Mouse (Mus musculus): ENCODE measurements at regions not wholly inside any gene's neighbourhood (a gene's known extent, or its start where the extent isn't known, plus 50 kb on each side); places are given as distances from the start of the nearest gene placed in this dataset.

DNA sequence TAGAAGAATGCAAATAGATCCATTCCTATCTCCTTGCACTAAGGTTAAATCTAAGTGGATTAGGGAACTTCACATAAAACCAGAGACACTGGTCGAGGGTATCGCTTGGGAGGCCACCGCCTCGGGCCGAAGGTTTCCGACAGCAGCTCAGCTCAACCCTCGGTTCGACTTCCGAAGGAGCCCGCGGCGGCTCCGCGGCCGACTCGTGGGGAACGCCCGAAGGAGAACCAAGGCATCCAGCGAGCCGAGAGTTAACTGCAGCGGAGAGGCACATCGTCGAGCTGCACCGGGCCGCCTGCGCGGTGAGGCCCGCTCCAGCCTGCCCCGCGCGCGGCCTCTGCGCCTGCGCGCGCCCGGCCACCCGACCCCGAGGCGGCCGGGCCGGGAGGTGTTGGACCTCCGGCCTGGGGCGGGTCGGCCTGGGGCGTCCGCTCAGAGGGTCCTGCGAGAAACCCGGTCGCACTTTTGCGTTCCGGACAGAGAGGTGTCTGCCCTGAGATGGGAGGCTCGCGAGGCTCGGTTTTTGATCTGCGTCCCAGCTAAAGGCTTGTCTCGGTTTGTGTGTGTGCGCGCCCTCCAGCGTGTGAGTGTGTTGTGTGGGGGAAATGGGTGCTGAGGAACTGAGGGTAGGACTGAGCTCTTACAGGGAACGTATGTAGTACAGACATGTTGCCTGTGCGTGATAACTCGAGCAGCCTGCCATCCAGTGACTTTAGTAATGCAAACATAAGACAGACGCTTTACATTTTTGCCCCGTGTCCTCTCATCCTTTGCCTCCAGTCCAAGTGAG lies 50.9 kb upstream of the Vmn2r9 start:
- peak; percentile 4 for DNase-seq (ENCODE audit: low spot score in 2 of 2)

Measured in frontal cortex, postnatal 14 days (tissue).